Mouse (Mus musculus) neutrophil, adult 5-6 weeks (primary cell): ENCODE results near the gene Wfdc15b. TPM values are rescaled to one million over a fixed set of nuclear protein-coding genes. Genes with fewer than 3 reads are reported as not detected.

Experiments used
- ATAC-seq: fragments of 151-379, 151-347 bp; 2 replicates; pipeline ENCODE4 v1.8.0; 2017; ENCODE audit warnings: mild to moderate bottlenecking, moderate TSS enrichment; ENCODE audit not compliant: insufficient number of reproducible peaks, poor library complexity, low FRiP score, severe bottlenecking; ENCODE audit errors: extremely low read depth
- total RNA-seq: library from RNA; stranded (forward); fragments of 200-1000 nt; gene quantifications from 2 replicates; pipeline ENCODE4 v1.2.3, GENCODE M21; 2017

The Wfdc15b gene
- total RNA-seq, 1 experiment from 2014 or later = not detected

- ATAC-seq = no peak
Measured at GRCm38 (mm10) chr2:164182692-164183255, 38.7 kb downstream of the Wfdc15b start, which contains the start of gene Wfdc5. TSS of gene Wfdc5 (minus strand) at chr2:164182742.

GRCm38 (mm10) chr2:164180770-164181169 lies 40.7 kb downstream of the Wfdc15b start:
- ATAC-seq = no peak

GRCm38 (mm10) chr2:164180124-164180523 lies 41.3 kb downstream of the Wfdc15b start:
- 0 out of 2 replicates have a peak, but pooled peaks have one; percentile 21 for ATAC-seq

- ATAC-seq = no peak
Measured at GRCm38 (mm10) chr2:164177831-164178230, 43.6 kb downstream of the Wfdc15b start.

GRCm38 (mm10) chr2:164175850-164176249 lies 45.6 kb downstream of the Wfdc15b start:
- ATAC-seq = no peak

- ATAC-seq = no peak
Measured at GRCm38 (mm10) chr2:164174649-164175395, 46.6 kb downstream of the Wfdc15b start.

GRCm38 (mm10) chr2:164173394-164173793 lies 48.1 kb downstream of the Wfdc15b start:
- ATAC-seq = no peak

- no peak for ATAC-seq
Measured at GRCm38 (mm10) chr2:164170902-164171301, 50.6 kb downstream of the Wfdc15b start, which contains the start of gene Kcns1. TSS of gene Kcns1 (minus strand) at chr2:164171113.

- no peak for ATAC-seq
Measured at GRCm38 (mm10) chr2:164170326-164170725, 51.1 kb downstream of the Wfdc15b start.

GRCm38 (mm10) chr2:164168571-164168946 lies 52.9 kb downstream of the Wfdc15b start:
- ATAC-seq = no peak

GRCm38 (mm10) chr2:164167752-164168570 lies 53.5 kb downstream of the Wfdc15b start:
- no peak for ATAC-seq

- no peak for ATAC-seq
Measured at GRCm38 (mm10) chr2:164164941-164165340, 56.5 kb downstream of the Wfdc15b start.

Other genes starting within 250 kb of the Wfdc15b start
- 48.5 and 49.7 TPM in 2 replicates for gene Ywhab, start 226.7 kb downstream of the Wfdc15b start, total RNA-seq
- gene Pabpc1l, start 196.2 kb downstream of the Wfdc15b start, total RNA-seq = 0.37 and 6.4 TPM in 2 replicates
- 434 and 452 TPM in 2 replicates for gene Stk4, start 151.3 kb downstream of the Wfdc15b start, total RNA-seq
- 63.2 and 77.7 TPM in 2 replicates for gene Tomm34, start 150.5 kb downstream of the Wfdc15b start, total RNA-seq
- not detected in 2 replicates for gene Kcns1, start 50.5 kb downstream of the Wfdc15b start, total RNA-seq
- gene Wfdc5, start 38.9 kb downstream of the Wfdc15b start, total RNA-seq = not detected in 2 replicates
- not detected in 2 replicates for gene Wfdc12, start 31.1 kb downstream of the Wfdc15b start, total RNA-seq
- gene Wfdc15a, start 21.5 kb downstream of the Wfdc15b start, total RNA-seq = not detected in 2 replicates
- not detected in 2 replicates for gene Svs2, start 16.8 kb upstream of the Wfdc15b start, total RNA-seq
- gene Svs3b, start 35.0 kb upstream of the Wfdc15b start, total RNA-seq = not detected in 2 replicates
- gene Svs4, start 56.8 kb upstream of the Wfdc15b start, total RNA-seq = not detected in 2 replicates
- gene Svs3a, start 67.6 kb upstream of the Wfdc15b start, total RNA-seq = not detected in 2 replicates
- not detected in 2 replicates for gene Svs6, start 95.1 kb upstream of the Wfdc15b start, total RNA-seq
- not detected in 2 replicates for gene Svs5, start 111.1 kb upstream of the Wfdc15b start, total RNA-seq
- gene Slpi, start 167.4 kb upstream of the Wfdc15b start, total RNA-seq = 327 and 410 TPM in 2 replicates
- gene Rbpjl, start 181.5 kb upstream of the Wfdc15b start, total RNA-seq = 0.37 and 0.47 TPM in 2 replicates
- gene Matn4, start 183.5 kb upstream of the Wfdc15b start, total RNA-seq = 0.12 TPM in 1 of 2 replicates, not detected in the other
- gene Sdc4, start 222.2 kb upstream of the Wfdc15b start, total RNA-seq = 61.3 and 73.7 TPM in 2 replicates
- gene Sys1, start 235.3 kb upstream of the Wfdc15b start, total RNA-seq = 26.4 and 33.5 TPM in 2 replicates
- gene Gm20458, start 239.3 kb upstream of the Wfdc15b start, total RNA-seq = not detected in 2 replicates